Mouse (Mus musculus) heart, postnatal 0 days (tissue): ENCODE results near the gene Lpin3. TPM values are rescaled to one million over a fixed set of nuclear protein-coding genes. Genes with fewer than 3 reads are reported as not detected.

Source experiments
- ATAC-seq: fragments of 200-750 bp; cut with Nextera tagmentation; 2 replicates; pipeline ENCODE4 v1.8.0; 2017; ENCODE audit warnings: low read depth, moderate number of reproducible peaks, moderate library complexity; ENCODE audit not compliant: insufficient read depth
- DNase-seq: peaks from one replicate; pipeline ENCODE4 v3.0.0-alpha.2; 2016; ENCODE audit warnings: low spot score
- H3K27ac ChIP-seq: fragments of 300-500 bp; sonication (generic); 2 replicates; pipeline ENCODE4 v1.5.1; 2014; ENCODE audit warnings: low read depth, mild to moderate bottlenecking
- H3K27me3 ChIP-seq: fragments of 300-500 bp; sonication (generic); 2 replicates; pipeline ENCODE4 v1.6.1; 2014; ENCODE audit warnings: low read length, mixed read lengths; ENCODE audit not compliant: control insufficient read depth, insufficient read depth
- H3K36me3 ChIP-seq: fragments of 300-500 bp; sonication (generic); replicated peaks from 2 replicates; pipeline ENCODE4 v1.6.1; 2014; ENCODE audit warnings: low read length, mixed read lengths; ENCODE audit not compliant: control insufficient read depth, insufficient read depth
- H3K4me1 ChIP-seq: fragments of 300-500 bp; sonication (generic); 2 replicates; pipeline ENCODE4 v1.6.1; 2014; ENCODE audit warnings: antibody characterized with exemption; ENCODE audit not compliant: control insufficient read depth, insufficient read depth
- H3K4me2 ChIP-seq: fragments of 300-500 bp; sonication (generic); 2 replicates; pipeline ENCODE4 v1.6.1; 2014; ENCODE audit warnings: low read depth, mild to moderate bottlenecking, low read length, moderate library complexity
- H3K4me3 ChIP-seq: fragments of 300-500 bp; sonication (generic); 2 replicates; pipeline ENCODE4 v1.5.1; 2014; ENCODE audit warnings: low read depth, low read length
- H3K9ac ChIP-seq: fragments of 300-500 bp; sonication (generic); replicated peaks from 2 replicates; pipeline ENCODE4 v1.6.1; 2014; ENCODE audit warnings: low read depth, low read length, mixed read lengths
- H3K9me3 ChIP-seq: fragments of 300-500 bp; sonication (generic); replicated peaks from 2 replicates; pipeline ENCODE4 v1.6.1; 2016; ENCODE audit warnings: low read length; ENCODE audit not compliant: control insufficient read depth
- CTCF ChIP-seq: IDR thresholded peaks from 2 replicates; pipeline ENCODE4 v1.5.1; 2016; ENCODE audit warnings: antibody characterized with exemption, control low read depth, low read depth
- EP300 ChIP-seq: IDR thresholded peaks from 2 replicates; pipeline ENCODE4 v1.6.1; 2016; ENCODE audit warnings: antibody characterized with exemption, low read depth
- WGBS: fragments of 180-500 bp; shearing (Covaris S2); extraction: QIAGEN DNeasy Blood & Tissue Kit; methylation state at CpG from one replicate; pipeline ENCODE4 v1.1.7; 2014; 5-methylcytosine and 5-hydroxymethylcytosine counted together
- polyA plus RNA-seq: library from polyadenylated mRNA; unstranded; fragments of >200 nt; fragmentation: Nextera tagmentation; extraction: Ambion mirVana; gene quantifications from 2 replicates; pipeline ENCODE4 v1.2.1, GENCODE M21; 2015
- total RNA-seq: library from RNA; depleted of rRNA; stranded (reverse); fragments of >200 nt; gene quantifications from 2 replicates; pipeline ENCODE4 v1.2.3, GENCODE M21; 2014; ENCODE audit warnings: low replicate concordance

The Lpin3 gene
- total and polyA plus RNA-seq, 2 experiments from 2014 or later, result 1.5 to 5.1 TPM

- TF ChIP-seq CTCF, result no peak
- no peak for TF ChIP-seq EP300
- Histone ChIP-seq H3K27me3 (0 out of 2 replicates have a peak, but pooled peaks cover 3% of the 10 kb centered on the region), H3K4me3 (no peak overlapping the region), H3K9me3 (no peaks in the 10 kb centered on the region), H3K4me2 (no peak overlapping the region), H3K9ac (no peak overlapping the region), H3K36me3 (no peaks in the 10 kb centered on the region), H3K27ac (no peak overlapping the region), H3K4me1 (no peaks in the 10 kb centered on the region)
- ATAC-seq, result peak; percentile 47; the same call in 1 of the 2 replicates
- WGBS, result 63% methylated on average over 7 of the region's 7 CpGs
- DNase-seq, result no peak
Measured at GRCm38 (mm10) chr2:160901656-160902412, 21.4 kb downstream of the Lpin3 start.

- H3K9ac ChIP-seq, result no peak overlapping the region
- peaks cover 25% of the 10 kb centered on the region for H3K27me3 ChIP-seq
- ATAC-seq (no peak), DNase-seq (no peak)
- H3K4me2 ChIP-seq, result no peak overlapping the region
- H3K27ac ChIP-seq, result no peak overlapping the region
- no peak for TF ChIP-seq EP300
- no peak for TF ChIP-seq CTCF
- no peaks in the 10 kb centered on the region for H3K9me3 ChIP-seq
- no peaks in the 10 kb centered on the region for H3K4me1 ChIP-seq
- WGBS, result 91% methylated on average over 12 of the region's 12 CpGs
- H3K4me3 ChIP-seq, result no peak overlapping the region
- H3K36me3 ChIP-seq, result no peaks in the 10 kb centered on the region
Measured at GRCm38 (mm10) chr2:160905301-160905700, 24.8 kb downstream of the Lpin3 start.

- H3K27me3 ChIP-seq, result peaks cover 33% of the 10 kb centered on the region
- H3K36me3 ChIP-seq, result no peaks in the 10 kb centered on the region
- no peak overlapping the region for H3K27ac ChIP-seq
- WGBS, result 75% methylated on average over 5 of the region's 5 CpGs
- no peaks in the 10 kb centered on the region for H3K4me1 ChIP-seq
- no peaks in the 10 kb centered on the region for H3K9me3 ChIP-seq
- no peak for TF ChIP-seq CTCF
- TF ChIP-seq EP300, result no peak
- H3K9ac ChIP-seq, result no peak overlapping the region
- DNase-seq (no peak), ATAC-seq (no peak)
- H3K4me3 ChIP-seq, result no peak overlapping the region
- H3K4me2 ChIP-seq, result no peak overlapping the region
Measured at GRCm38 (mm10) chr2:160906101-160906500, 25.6 kb downstream of the Lpin3 start.

- Histone ChIP-seq H3K9ac (no peak overlapping the region), H3K9me3 (no peaks in the 10 kb centered on the region), H3K4me3 (no peak overlapping the region), H3K36me3 (no peaks in the 10 kb centered on the region), H3K27me3 (peaks cover 59% of the 10 kb centered on the region), H3K4me2 (no peak overlapping the region), H3K27ac (no peak overlapping the region), H3K4me1 (peaks cover 8% of the 10 kb centered on the region; the same call in 1 of the 2 replicates)
- ATAC-seq (peak; percentile 18; the same call in 1 of the 2 replicates), DNase-seq (no peak)
- whole genome bisulfite sequencing, result 43% methylated on average over 18 of the region's 18 CpGs
- no peak for TF ChIP-seq EP300
- no peak for TF ChIP-seq CTCF
Measured at GRCm38 (mm10) chr2:160908607-160909006, 28.1 kb downstream of the Lpin3 start.

- Histone ChIP-seq H3K27ac (no peak overlapping the region), H3K4me1 (peaks cover 16% of the 10 kb centered on the region; the same call in 1 of the 2 replicates), H3K9me3 (no peaks in the 10 kb centered on the region), H3K9ac (no peak overlapping the region), H3K4me3 (no peak overlapping the region), H3K4me2 (no peak overlapping the region), H3K36me3 (no peaks in the 10 kb centered on the region), H3K27me3 (peaks cover 69% of the 10 kb centered on the region)
- DNase-seq (no peak), ATAC-seq (no peak)
- TF ChIP-seq EP300, result no peak
- no peak for TF ChIP-seq CTCF
- 88% methylated on average over 5 of the region's 5 CpGs for WGBS
Measured at GRCm38 (mm10) chr2:160910633-160911032, 30.2 kb downstream of the Lpin3 start.
